Comparison of ENCODE assay signal across 17 mouse cellular contexts in the genomic region with DNA sequence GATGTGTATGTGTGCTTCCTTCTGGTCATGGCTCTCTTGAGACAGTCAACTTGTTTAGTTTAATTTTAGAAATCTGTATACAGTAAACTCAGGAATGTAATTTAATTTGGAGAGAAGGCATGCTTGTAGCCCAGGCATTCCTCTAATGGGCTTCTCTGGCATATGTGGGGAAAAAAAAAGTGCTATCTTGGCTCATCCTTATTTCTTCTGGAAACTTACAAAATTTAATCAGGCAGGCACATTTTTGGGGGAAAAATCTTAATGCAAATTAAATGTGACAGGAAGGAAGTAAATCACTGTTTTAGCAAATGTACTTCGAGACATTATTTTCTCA.
DNase-seq lines count a peak whose midpoint lies in the region; ATAC-seq lines count a peak whose summit lies in the region.
"Had no signal": no experiment of that assay in that cellular context is flagged by ENCODE, and none has a peak within 500 bp of the region (broad histone marks: within the 10 kb centered on the region; RNA-seq: fewer than 3 reads in every experiment).

No protein-coding gene starts in this region.

- no peak overlapping the region for H3K27ac ChIP-seq in forebrain, embryonic 13.5 days
- no peak overlapping the region for H3K27ac ChIP-seq in forebrain, embryonic 10.5 days
- 0 out of 2 replicates have a peak overlapping the region, but pooled peaks have one; percentile 5 for H3K27ac ChIP-seq in limb, embryonic 12.5 days
- no peak overlapping the region for H3K27ac ChIP-seq in limb, embryonic 10.5 days
- H3K27ac ChIP-seq in neural tube, embryonic 13.5 days (replicated peaks): peak overlapping the region; percentile 49; the same call in 1 of the 2 replicates
- H3K27ac ChIP-seq: heart, embryonic 13.5 days; intestine, embryonic 15.5 days; kidney, postnatal 0 days; liver, embryonic 12.5 days had no signal

- no peaks in the 10 kb centered on the region for H3K36me3 ChIP-seq in forebrain, embryonic 13.5 days (ENCODE audit: poor library complexity, severe bottlenecking)
- no peaks in the 10 kb centered on the region for H3K36me3 ChIP-seq in forebrain, embryonic 10.5 days (replicated peaks)
- no peaks in the 10 kb centered on the region for H3K36me3 ChIP-seq in limb, embryonic 12.5 days
- H3K36me3 ChIP-seq in limb, embryonic 10.5 days: no peaks in the 10 kb centered on the region
- H3K36me3 ChIP-seq in neural tube, embryonic 13.5 days: no peaks in the 10 kb centered on the region
- H3K36me3 ChIP-seq: heart, embryonic 13.5 days; intestine, embryonic 15.5 days; liver, embryonic 12.5 days had no signal

- 82% methylated on average over 1 of the region's 1 CpGs for WGBS in forebrain, embryonic 13.5 days
- WGBS in forebrain, embryonic 10.5 days: 81% methylated on average over 1 of the region's 1 CpGs
- 62% methylated on average over 1 of the region's 1 CpGs for WGBS in limb, embryonic 12.5 days
- WGBS in limb, embryonic 10.5 days: 68% methylated on average over 1 of the region's 1 CpGs
- 48% methylated on average over 1 of the region's 1 CpGs for WGBS in neural tube, embryonic 13.5 days

- 0 out of 2 replicates have a peak, but pooled peaks cover 9% of the 10 kb centered on the region for H3K4me1 ChIP-seq in forebrain, embryonic 13.5 days
- peaks cover 24% of the 10 kb centered on the region for H3K4me1 ChIP-seq in forebrain, embryonic 10.5 days
- peaks cover 40% of the 10 kb centered on the region for H3K4me1 ChIP-seq in limb, embryonic 12.5 days (replicated peaks)
- H3K4me1 ChIP-seq in limb, embryonic 10.5 days: peaks cover 15% of the 10 kb centered on the region
- H3K4me1 ChIP-seq in neural tube, embryonic 13.5 days (replicated peaks): peaks cover 41% of the 10 kb centered on the region
- H3K4me1 ChIP-seq: liver, embryonic 12.5 days had no signal

- no peak overlapping the region for H3K4me2 ChIP-seq in forebrain, embryonic 13.5 days
- H3K4me2 ChIP-seq in limb, embryonic 12.5 days: no peak overlapping the region
- H3K4me2 ChIP-seq in neural tube, embryonic 13.5 days: no peak overlapping the region
- H3K4me2 ChIP-seq: heart, embryonic 13.5 days; intestine, embryonic 15.5 days; liver, embryonic 12.5 days had no signal

- no peak overlapping the region for H3K4me3 ChIP-seq in forebrain, embryonic 13.5 days
- H3K4me3 ChIP-seq in forebrain, embryonic 10.5 days: no peak overlapping the region
- no peak overlapping the region for H3K4me3 ChIP-seq in limb, embryonic 12.5 days (replicated peaks)
- H3K4me3 ChIP-seq in limb, embryonic 10.5 days: no peak overlapping the region
- H3K4me3 ChIP-seq in neural tube, embryonic 13.5 days: no peak overlapping the region
- H3K4me3 ChIP-seq: heart, embryonic 13.5 days; intestine, embryonic 15.5 days; liver, embryonic 12.5 days had no signal

- no peaks in the 10 kb centered on the region for H3K27me3 ChIP-seq in forebrain, embryonic 13.5 days
- no peaks in the 10 kb centered on the region for H3K27me3 ChIP-seq in forebrain, embryonic 10.5 days (ENCODE audit: poor library complexity, severe bottlenecking)
- H3K27me3 ChIP-seq in limb, embryonic 12.5 days: no peaks in the 10 kb centered on the region
- H3K27me3 ChIP-seq in limb, embryonic 10.5 days (ENCODE audit: low read depth, poor library complexity, severe bottlenecking): no peaks in the 10 kb centered on the region
- no peaks in the 10 kb centered on the region for H3K27me3 ChIP-seq in neural tube, embryonic 13.5 days
- H3K27me3 ChIP-seq: CH12.LX; heart, embryonic 13.5 days; intestine, embryonic 15.5 days; liver, embryonic 12.5 days had no signal

- ATAC-seq in forebrain, embryonic 13.5 days: peak; percentile 29; the same call in 1 of the 2 replicates
- no peak for ATAC-seq in limb, embryonic 12.5 days (ENCODE audit: insufficient number of reproducible peaks, insufficient read depth, low FRiP score, low TSS enrichment, low read depth)
- no peak for ATAC-seq in neural tube, embryonic 13.5 days (ENCODE audit: low read depth)
- ATAC-seq: intestine, embryonic 15.5 days; liver, embryonic 12.5 days had no signal

- no peak overlapping the region for H3K9ac ChIP-seq in forebrain, embryonic 13.5 days
- H3K9ac ChIP-seq in limb, embryonic 12.5 days (replicated peaks): no peak overlapping the region
- H3K9ac ChIP-seq in neural tube, embryonic 13.5 days: no peak overlapping the region
- H3K9ac ChIP-seq: heart, embryonic 13.5 days; intestine, embryonic 15.5 days; liver, embryonic 12.5 days had no signal

- no peak for DNase-seq in forebrain, embryonic 10.5 days (ENCODE audit: extremely low spot score, low spot score)
- no peak for DNase-seq in limb, embryonic 10.5 days (ENCODE audit: low spot score)
- DNase-seq in neural tube, embryonic 10.5 days (ENCODE audit: extremely low spot score, low spot score): no peak
- DNase-seq in spleen, postnatal 10 days (ENCODE audit: low spot score in 2 of 2): no peak
- no peak for DNase-seq in cerebellum, postnatal 36 days
- DNase-seq: heart, adult 11 months; heart, postnatal 36 days; right cerebral cortex, postnatal 14 days; thymus, postnatal 14 days had no signal

- no peaks in the 10 kb centered on the region for H3K9me3 ChIP-seq in forebrain, embryonic 13.5 days (replicated peaks)
- no peaks in the 10 kb centered on the region for H3K9me3 ChIP-seq in forebrain, embryonic 10.5 days
- no peaks in the 10 kb centered on the region for H3K9me3 ChIP-seq in limb, embryonic 12.5 days
- no peaks in the 10 kb centered on the region for H3K9me3 ChIP-seq in limb, embryonic 10.5 days (replicated peaks)
- H3K9me3 ChIP-seq in neural tube, embryonic 13.5 days: no peaks in the 10 kb centered on the region
- H3K9me3 ChIP-seq: heart, embryonic 13.5 days; intestine, embryonic 15.5 days; liver, embryonic 12.5 days had no signal

Comparison
In these comparisons a context has a peak if more than half of its experiments do, and no peak if none do; other contexts are left out.
1. H3K27ac ChIP-seq: peak in limb, embryonic 12.5 days (single experiment) and neural tube, embryonic 13.5 days (single experiment); none in forebrain, embryonic 13.5 days (single experiment), forebrain, embryonic 10.5 days (single experiment) and limb, embryonic 10.5 days (single experiment).